Mouse (Mus musculus) erythroblast, embryonic 14.5 days (primary cell): ENCODE measurements around the gene Etfa. TPM values are rescaled to one million over a fixed set of nuclear protein-coding genes. Genes with fewer than 3 reads are reported as not detected.
A peak's percentile ranks its signal among the peaks of the same experiment; 100 is the strongest.

Source experiments
- H3K27me3 ChIP-seq: 2 replicates; pipeline ENCODE4 v1.6.1; 2012; ENCODE audit warnings: inconsistent platforms; ENCODE audit not compliant: control insufficient read depth
- H3K36me3 ChIP-seq: 2 replicates; pipeline ENCODE4 v1.6.1; 2012; ENCODE audit warnings: mild to moderate bottlenecking, inconsistent platforms; ENCODE audit not compliant: control insufficient read depth
- H3K4me1 ChIP-seq: 2 replicates; pipeline ENCODE4 v1.6.1; 2012; ENCODE audit warnings: inconsistent platforms; ENCODE audit not compliant: control insufficient read depth
- H3K4me3 ChIP-seq: replicated peaks from 2 replicates; pipeline ENCODE3; 2012; ENCODE audit warnings: moderate library complexity, mild to moderate bottlenecking, inconsistent platforms
- H3K9me3 ChIP-seq: 2 replicates; pipeline ENCODE4 v1.6.1; 2012; ENCODE audit warnings: low read length, inconsistent platforms, mixed read lengths; ENCODE audit not compliant: control insufficient read depth
- GATA1 ChIP-seq: IDR thresholded peaks from 2 replicates; pipeline ENCODE4 v1.6.1; 2012; ENCODE audit warnings: low read length, inconsistent platforms, mixed read lengths
- TAL1 ChIP-seq: IDR thresholded peaks from 3 replicates; pipeline ENCODE4 v1.6.1; 2012; ENCODE audit warnings: low read length, inconsistent platforms, mixed read lengths
- polyA plus RNA-seq: library from polyadenylated mRNA; stranded (reverse); fragments of >175 nt; gene quantifications from 2 replicates; pipeline ENCODE4 v1.2.3, GENCODE M21; 2012

The Etfa gene
- polyA plus RNA-seq, 1 experiment = 5.3 TPM

DNA sequence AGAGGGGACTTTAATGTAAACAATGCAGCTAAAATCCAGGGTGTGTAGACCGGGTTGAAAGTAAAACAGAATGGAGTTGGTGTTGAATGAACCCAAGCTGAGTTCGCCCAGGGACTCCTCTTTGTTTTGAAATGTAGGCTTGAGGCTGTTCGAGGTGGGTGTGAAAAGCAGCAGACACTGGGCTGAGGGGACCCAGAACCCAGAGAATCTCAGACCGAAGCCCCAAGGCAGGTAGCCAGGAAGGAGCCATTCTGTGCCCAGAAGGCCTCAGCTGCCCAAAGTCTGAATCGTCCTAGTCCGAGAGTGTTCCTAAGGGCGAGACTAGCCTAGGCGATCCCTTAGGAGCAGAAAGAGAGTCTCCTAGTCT, 31.3 kb upstream of the Etfa start:
- Histone ChIP-seq H3K36me3 (no peaks in the 10 kb centered on the region), H3K27me3 (peaks cover 100% of the 10 kb centered on the region), H3K4me1 (peaks cover 17% of the 10 kb centered on the region), H3K4me3 (no peak overlapping the region), H3K9me3 (peaks cover 43% of the 10 kb centered on the region)
- TF ChIP-seq GATA1 = no peak
- TF ChIP-seq TAL1 = no peak

DNA sequence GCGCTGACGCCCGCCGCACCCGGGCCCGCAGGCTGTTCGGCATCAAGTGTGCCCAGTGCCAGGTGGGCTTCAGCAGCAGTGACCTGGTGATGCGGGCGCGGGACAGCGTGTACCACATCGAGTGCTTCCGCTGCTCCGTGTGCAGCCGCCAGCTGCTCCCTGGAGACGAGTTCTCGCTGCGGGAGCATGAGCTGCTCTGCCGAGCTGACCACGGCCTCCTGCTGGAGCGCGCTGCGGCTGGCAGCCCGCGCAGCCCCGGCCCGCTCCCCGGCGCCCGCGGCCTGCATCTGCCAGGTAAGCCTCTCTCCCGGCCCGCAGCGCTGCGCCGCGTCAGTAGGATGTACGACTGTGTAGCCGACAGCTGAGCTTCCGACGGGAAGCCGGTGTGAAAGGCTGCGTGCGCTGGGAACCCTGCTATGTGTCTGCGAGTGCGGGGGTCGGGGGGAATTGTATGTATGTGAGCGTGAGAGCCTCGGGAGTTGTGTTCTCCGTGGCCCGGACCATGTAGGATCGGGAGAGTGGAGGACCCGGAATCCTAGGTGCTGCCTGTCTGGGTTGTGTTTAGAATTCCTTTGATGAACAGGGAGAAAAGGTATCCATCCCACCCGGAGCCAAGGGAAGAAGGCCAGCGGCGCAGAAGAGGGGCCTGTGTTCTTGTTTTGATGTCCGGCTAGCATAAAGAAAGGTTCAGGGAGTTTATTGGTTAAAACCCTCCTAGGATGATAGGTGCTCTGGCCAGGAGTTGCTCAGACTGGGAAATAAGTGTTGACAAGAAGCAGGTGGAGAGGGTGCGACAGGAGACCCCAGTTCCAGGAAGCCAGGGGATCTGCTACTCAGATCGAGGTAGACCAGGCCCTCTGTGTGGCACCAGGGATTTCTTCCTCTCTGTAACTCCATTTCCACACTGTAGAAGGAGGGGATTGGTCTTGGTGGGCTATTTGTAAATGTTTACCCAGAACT, 30.6 kb upstream of the Etfa start:
- H3K4me3 ChIP-seq = no peak overlapping the region
- peaks cover 17% of the 10 kb centered on the region for H3K4me1 ChIP-seq
- H3K36me3 ChIP-seq = no peaks in the 10 kb centered on the region
- peaks cover 100% of the 10 kb centered on the region for H3K27me3 ChIP-seq
- peaks cover 43% of the 10 kb centered on the region for H3K9me3 ChIP-seq
- TF ChIP-seq TAL1 (no peak), GATA1 (no peak)

DNA sequence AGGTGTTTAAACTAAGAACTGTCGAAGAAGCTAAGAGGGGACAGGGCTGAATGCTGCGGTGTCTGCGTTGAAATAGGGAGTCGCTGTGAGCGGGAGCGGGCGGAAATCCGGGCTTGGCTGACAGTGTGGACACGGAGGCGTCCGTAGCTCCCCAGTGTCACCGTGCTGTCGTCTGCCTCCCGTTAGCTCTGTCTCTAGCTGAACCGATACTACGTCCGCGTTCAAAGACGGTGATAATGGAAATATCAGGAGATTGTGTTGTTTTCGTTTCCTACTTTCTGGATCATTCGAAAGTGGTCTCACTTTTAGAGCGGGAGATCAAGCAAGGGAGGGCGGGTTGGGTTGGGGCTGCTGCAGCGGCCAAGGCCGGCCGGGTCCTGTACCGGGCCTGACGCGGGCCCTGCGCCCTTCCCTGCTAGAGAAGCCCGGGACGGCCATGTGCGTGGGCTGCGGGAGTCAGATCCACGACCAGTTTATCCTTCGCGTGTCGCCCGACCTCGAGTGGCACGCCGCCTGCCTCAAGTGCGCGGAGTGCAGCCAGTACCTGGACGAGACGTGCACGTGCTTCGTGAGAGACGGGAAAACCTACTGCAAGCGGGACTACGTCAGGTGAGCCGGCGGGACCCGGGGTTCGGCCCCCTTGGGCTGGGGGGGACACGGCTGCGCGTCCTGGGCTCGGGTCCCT, 29.8 kb upstream of the Etfa start:
- Histone ChIP-seq H3K27me3 (peaks cover 100% of the 10 kb centered on the region), H3K36me3 (no peaks in the 10 kb centered on the region), H3K9me3 (peaks cover 43% of the 10 kb centered on the region), H3K4me3 (no peak overlapping the region), H3K4me1 (peaks cover 17% of the 10 kb centered on the region)
- TF ChIP-seq GATA1 (no peak), TAL1 (no peak)

DNA sequence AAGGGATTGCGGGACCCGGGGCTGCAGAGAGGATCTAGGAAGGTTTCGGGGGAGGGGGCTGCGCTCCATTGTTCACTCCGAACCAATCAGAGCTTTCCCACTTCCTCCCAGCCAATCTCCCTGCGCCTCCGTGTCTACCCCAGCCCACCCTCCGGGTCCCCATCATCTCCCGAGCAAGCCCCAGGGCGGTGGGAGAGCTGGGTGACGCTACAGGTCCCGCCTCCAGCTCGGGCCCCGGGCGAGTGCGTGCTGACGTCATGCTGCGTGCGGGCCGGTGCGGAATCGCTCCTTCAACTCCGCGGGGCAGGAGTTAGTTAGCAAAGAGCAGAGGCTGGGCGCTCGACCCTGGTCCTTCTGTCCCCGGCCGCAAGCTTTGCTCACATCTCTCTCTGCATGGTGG, 28.8 kb upstream of the Etfa start:
- Histone ChIP-seq H3K4me3 (peak overlapping the region; percentile 24), H3K27me3 (peaks cover 99% of the 10 kb centered on the region), H3K9me3 (peaks cover 35% of the 10 kb centered on the region), H3K4me1 (peaks cover 10% of the 10 kb centered on the region), H3K36me3 (no peaks in the 10 kb centered on the region)
- no peak for TF ChIP-seq GATA1
- no peak for TF ChIP-seq TAL1

GRCm38 (mm10) chr9:55540391-55540770, 28.3 kb upstream of the Etfa start:
- Histone ChIP-seq H3K9me3 (peaks cover 30% of the 10 kb centered on the region), H3K36me3 (no peaks in the 10 kb centered on the region), H3K27me3 (peaks cover 96% of the 10 kb centered on the region), H3K4me3 (no peak overlapping the region), H3K4me1 (peaks cover 8% of the 10 kb centered on the region)
- TF ChIP-seq TAL1 (no peak), GATA1 (no peak)

DNA sequence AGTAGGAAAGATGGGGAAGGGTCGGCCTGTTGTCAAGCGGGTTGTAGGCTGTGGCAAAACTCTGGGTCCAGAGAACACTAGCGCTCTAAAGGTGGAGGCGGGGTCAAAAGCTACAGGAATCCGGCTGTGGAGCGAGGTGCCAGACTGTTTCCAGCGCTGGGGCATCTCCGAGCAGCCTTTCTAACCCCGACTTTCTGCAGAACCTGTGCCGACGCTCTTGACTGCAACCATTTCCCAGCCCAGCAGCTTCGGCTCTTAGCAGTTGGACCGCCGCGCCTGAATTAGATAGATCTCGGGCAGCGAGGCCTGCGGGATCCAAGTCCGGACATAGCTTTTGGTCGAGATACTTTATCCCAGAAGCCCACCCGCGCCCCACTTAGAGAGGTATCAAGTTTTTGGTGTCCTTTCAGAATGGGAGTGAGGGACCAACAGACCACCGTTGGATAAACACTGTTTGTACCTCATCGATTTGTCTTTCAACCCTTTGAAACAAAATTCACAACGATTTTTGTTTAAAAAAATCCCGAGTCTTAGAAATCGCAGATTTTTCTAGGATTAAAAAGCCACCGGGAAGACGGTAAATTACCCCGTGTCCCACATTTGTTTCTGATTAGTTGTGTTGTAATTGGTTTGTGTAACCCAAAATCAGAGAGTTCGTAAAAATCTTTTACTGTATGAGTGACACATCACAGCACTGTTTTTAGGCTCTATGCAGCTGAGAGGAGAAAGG, 27.8 kb upstream of the Etfa start:
- no peak for TF ChIP-seq GATA1
- TF ChIP-seq TAL1 = no peak
- H3K4me3 ChIP-seq = no peak overlapping the region
- no peaks in the 10 kb centered on the region for H3K36me3 ChIP-seq
- peaks cover 24% of the 10 kb centered on the region; the same call in 1 of the 2 replicates for H3K9me3 ChIP-seq
- H3K27me3 ChIP-seq = peaks cover 90% of the 10 kb centered on the region
- H3K4me1 ChIP-seq = peaks cover 8% of the 10 kb centered on the region

DNA sequence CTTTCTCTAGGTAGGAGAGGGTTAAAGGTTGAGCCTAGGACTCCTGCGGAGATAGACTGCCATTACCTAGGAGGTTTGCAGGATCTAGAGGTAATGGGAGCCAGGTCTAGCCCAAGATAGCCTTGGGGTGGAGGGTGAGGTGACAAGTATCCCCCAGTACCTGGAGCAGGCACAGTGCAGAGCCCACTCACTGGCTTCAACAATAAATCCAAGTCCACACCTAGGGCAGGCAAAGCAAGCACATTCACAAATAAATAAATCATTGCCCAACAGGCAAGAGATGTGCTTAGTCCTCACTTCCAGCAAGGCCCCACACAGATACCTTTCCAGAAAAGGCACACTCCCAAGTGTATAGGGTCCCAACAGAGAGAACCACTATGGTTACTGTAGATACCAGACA, 27.0 kb upstream of the Etfa start:
- TF ChIP-seq TAL1 (no peak), GATA1 (no peak)
- Histone ChIP-seq H3K36me3 (no peaks in the 10 kb centered on the region), H3K4me3 (no peak overlapping the region), H3K4me1 (peaks cover 7% of the 10 kb centered on the region), H3K27me3 (peaks cover 82% of the 10 kb centered on the region), H3K9me3 (peaks cover 20% of the 10 kb centered on the region; the same call in 1 of the 2 replicates)

- Histone ChIP-seq H3K4me3 (no peak within 1 kb of the TSS), H3K9me3 (peaks cover 15% of the 10 kb centered on the region; the same call in 1 of the 2 replicates), H3K36me3 (no peaks in the 10 kb centered on the region), H3K4me1 (peaks cover 7% of the 10 kb centered on the region), H3K27me3 (peaks cover 76% of the 10 kb centered on the region)
- TF ChIP-seq GATA1 = no peak
These were observed 26.3 kb upstream of the Etfa start, which contains the start of gene Isl2 for GRCm38 (mm10) chr9:55538377-55538776. TSS of gene Isl2 (plus strand) at chr9:55538672.

- TF ChIP-seq GATA1 (no peak), TAL1 (no peak)
- H3K27me3 ChIP-seq = peaks cover 57% of the 10 kb centered on the region
These were observed 23.9 kb upstream of the Etfa start for GRCm38 (mm10) chr9:55535907-55536306.

More at GRCm38 (mm10) chr9:55535907-55536306, 23.9 kb upstream of the Etfa start:
- H3K9me3 ChIP-seq = peaks cover 5% of the 10 kb centered on the region; the same call in 1 of the 2 replicates
- peaks cover 1% of the 10 kb centered on the region for H3K4me1 ChIP-seq
- H3K4me3 ChIP-seq = no peak overlapping the region
- H3K36me3 ChIP-seq = no peaks in the 10 kb centered on the region
